Mouse (Mus musculus) bone marrow, adult 2 months (tissue): ENCODE results near the gene E2f4.

Experiments used
- CTCF ChIP-seq: fragments of 200-500 bp; IDR thresholded peaks from 2 replicates; pipeline ENCODE4 v1.5.1; 2011; ENCODE audit warnings: low read length, control low read depth; ENCODE audit not compliant: control insufficient read depth, insufficient read depth
- POLR2A ChIP-seq: fragments of 200-500 bp; IDR thresholded peaks from 2 replicates; pipeline ENCODE4 v1.6.1; 2011; ENCODE audit warnings: low read depth, mild to moderate bottlenecking, control low read depth, low read length, borderline replicate concordance; ENCODE audit not compliant: control insufficient read depth

DNA sequence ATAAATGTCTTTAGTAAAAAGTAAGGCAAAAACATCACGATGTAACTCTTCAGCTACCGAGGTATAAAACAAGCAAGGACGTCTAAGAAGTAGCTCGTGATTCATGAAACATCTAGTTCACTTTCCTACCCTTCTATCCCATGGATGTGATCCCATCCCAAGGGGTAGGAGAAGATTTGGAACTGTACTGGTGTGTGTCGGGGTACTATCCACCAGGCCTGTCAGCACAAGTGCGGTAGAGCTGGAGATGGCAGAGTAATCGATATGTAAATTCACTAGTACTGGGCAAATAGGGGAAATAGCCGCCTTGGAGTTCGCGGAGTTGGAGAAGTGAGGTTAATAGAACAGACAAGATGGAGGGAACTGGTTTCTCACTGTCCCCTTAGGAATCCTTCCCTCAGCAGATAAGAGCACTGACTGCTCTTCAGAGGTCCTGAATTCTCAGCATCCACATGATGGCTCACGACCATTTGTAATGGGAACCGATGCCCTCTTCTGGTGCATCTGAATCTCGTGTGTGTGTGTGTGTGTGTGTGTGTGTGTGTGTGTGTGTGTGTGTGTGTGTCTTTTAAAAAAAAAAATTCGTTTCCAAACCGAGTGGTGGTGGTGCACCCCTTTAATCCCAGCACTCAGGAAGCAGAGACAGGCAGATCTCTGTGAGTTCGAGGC is 34.1 kb upstream of the E2f4 start:
- no peak for TF ChIP-seq CTCF
- TF ChIP-seq POLR2A: no peak
